Mouse (Mus musculus): ENCODE results near the gene Zrsr1.

- no peak for TF ChIP-seq POLR2A (IDR thresholded peaks at IDR 0.05; ENCODE audit: borderline replicate concordance, control insufficient read depth, low read depth, low read length)
- no peak for TF ChIP-seq CTCF (IDR thresholded peaks at IDR 0.05; ENCODE audit: control insufficient read depth, insufficient read depth, low read length)
Measured at GRCm38 (mm10) chr11:23023155-23023554, 51.4 kb downstream of the Zrsr1 start.

Data from bone marrow, adult 2 months (tissue).